Mouse (Mus musculus): ENCODE results near the gene Cep131.

DNA sequence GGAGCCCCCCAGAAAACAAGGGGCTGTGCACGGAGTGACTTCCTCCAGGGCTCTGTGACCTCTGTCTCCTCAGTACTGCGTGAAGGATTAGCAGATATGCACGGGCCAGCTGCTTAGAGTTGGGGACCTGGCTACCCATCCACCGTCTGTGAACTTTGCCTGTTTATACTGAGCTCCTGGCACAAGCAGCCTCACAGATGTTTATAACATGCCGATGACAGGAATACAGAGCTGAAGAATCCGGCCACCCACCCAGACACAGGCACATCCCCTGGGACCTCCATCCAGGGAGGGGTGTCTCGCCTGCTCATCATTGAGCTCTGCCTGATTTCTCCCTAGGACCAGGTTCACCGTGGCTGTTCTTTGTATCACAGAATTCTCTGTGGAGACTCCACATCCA lies 54.6 kb downstream of the Cep131 start:
- TF ChIP-seq CTCF (conservative IDR thresholded peaks at IDR 0.05; ENCODE audit: low read length) (no peak), POU5F1 (IDR thresholded peaks at IDR 0.05; ENCODE audit: borderline replicate concordance, low read length) (no peak)
